Mouse (Mus musculus) liver, postnatal 0 days (tissue): ENCODE measurements around the gene Cbl. TPM values are rescaled to one million over a fixed set of nuclear protein-coding genes. Genes with fewer than 3 reads are reported as not detected.

Experiments
- ATAC-seq: fragments of 200-750 bp; cut with Nextera tagmentation; 2 replicates; pipeline ENCODE4 v1.8.0; 2017; ENCODE audit warnings: mild to moderate bottlenecking, moderate library complexity
- DNase-seq: peaks from one replicate; pipeline ENCODE4 v3.0.0-alpha.2; 2016
- H3K27ac ChIP-seq: fragments of 300-500 bp; sonication (generic); 2 replicates; pipeline ENCODE4 v1.5.1; 2014; ENCODE audit warnings: antibody characterized with exemption, moderate library complexity, mild to moderate bottlenecking, low read depth
- H3K27me3 ChIP-seq: fragments of 300-500 bp; sonication (generic); 2 replicates; pipeline ENCODE4 v1.6.1; 2014; ENCODE audit warnings: low read length, control low read depth, mixed read lengths; ENCODE audit not compliant: insufficient read depth
- H3K36me3 ChIP-seq: fragments of 300-500 bp; sonication (generic); replicated peaks from 2 replicates; pipeline ENCODE4 v1.6.1; 2014; ENCODE audit warnings: mild to moderate bottlenecking, control low read depth, low read length, moderate library complexity, mixed read lengths; ENCODE audit not compliant: insufficient read depth
- H3K4me1 ChIP-seq: fragments of 300-500 bp; sonication (generic); 2 replicates; pipeline ENCODE4 v1.6.1; 2014; ENCODE audit warnings: antibody characterized with exemption, mild to moderate bottlenecking, control low read depth; ENCODE audit not compliant: insufficient read depth
- H3K4me2 ChIP-seq: fragments of 300-500 bp; sonication (generic); 2 replicates; pipeline ENCODE4 v1.6.1; 2014; ENCODE audit warnings: low read depth, mild to moderate bottlenecking, low read length, moderate library complexity, mixed read lengths
- H3K4me3 ChIP-seq: fragments of 300-500 bp; sonication (generic); 2 replicates; pipeline ENCODE4 v1.5.1; 2014; ENCODE audit warnings: low read depth, low read length
- H3K9ac ChIP-seq: fragments of 300-500 bp; sonication (generic); replicated peaks from 2 replicates; pipeline ENCODE4 v1.6.1; 2014; ENCODE audit warnings: mild to moderate bottlenecking, moderate library complexity
- H3K9me3 ChIP-seq: fragments of 300-500 bp; sonication (generic); 2 replicates; pipeline ENCODE4 v1.6.1; 2016; ENCODE audit warnings: mild to moderate bottlenecking, control low read depth, low read length, mixed read lengths
- CTCF ChIP-seq: sonication (generic); IDR thresholded peaks from 2 replicates; pipeline ENCODE4 v1.5.1; 2016; ENCODE audit warnings: antibody characterized with exemption, low read depth
- EP300 ChIP-seq: IDR thresholded peaks from 2 replicates; pipeline ENCODE4 v1.6.1; 2016; ENCODE audit warnings: antibody characterized with exemption, low read depth, mild to moderate bottlenecking
- WGBS: fragments of 180-500 bp; shearing (Covaris S2); extraction: QIAGEN DNeasy Blood & Tissue Kit; methylation state at CpG from one replicate; pipeline ENCODE4 v1.1.7; 2014; ENCODE audit not compliant: insufficient replicate concordance; 5-methylcytosine and 5-hydroxymethylcytosine counted together
- polyA plus RNA-seq: library from polyadenylated mRNA; unstranded; fragments of >200 nt; fragmentation: Nextera tagmentation; extraction: Ambion mirVana; gene quantifications from 2 replicates; pipeline ENCODE4 v1.2.1, GENCODE M21; 2015

The Cbl gene
- polyA plus RNA-seq, 1 experiment from 2014 or later: 4.0 TPM

DNA sequence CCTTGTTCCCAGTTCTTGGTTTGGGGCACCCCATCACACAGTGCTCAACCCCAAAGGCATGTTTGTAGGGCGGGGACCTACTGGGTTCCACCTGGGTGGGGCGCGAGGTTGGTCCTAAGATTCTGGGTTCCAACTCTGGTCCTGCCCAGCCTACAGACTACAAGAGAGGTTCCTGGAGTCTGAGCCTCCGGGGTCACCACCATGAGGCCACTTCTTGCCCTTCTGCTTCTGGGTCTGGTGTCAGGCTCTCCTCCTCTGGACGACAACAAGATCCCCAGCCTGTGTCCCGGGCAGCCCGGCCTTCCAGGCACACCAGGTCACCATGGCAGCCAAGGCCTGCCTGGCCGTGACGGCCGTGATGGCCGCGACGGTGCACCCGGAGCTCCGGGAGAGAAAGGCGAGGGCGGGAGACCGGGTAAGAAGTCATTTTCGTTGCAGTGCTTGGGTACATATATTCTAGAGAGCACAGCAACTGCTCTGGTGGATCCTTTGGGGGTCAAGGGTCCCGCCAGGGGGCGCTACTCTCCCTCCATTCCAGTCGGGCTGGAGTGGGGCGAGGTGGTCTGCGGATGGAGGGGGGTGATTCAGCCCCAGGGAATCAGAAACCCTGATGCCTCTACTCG lies 126.2 kb downstream of the Cbl start:
- ATAC-seq (no peak), DNase-seq (peak; percentile 52)
- TF ChIP-seq CTCF: peak; percentile 51
- TF ChIP-seq EP300: no peak
- WGBS: 75% methylated on average over 25 of the region's 25 CpGs
- Histone ChIP-seq H3K27ac (peak overlapping the region; percentile 18; the same call in 1 of the 2 replicates), H3K9ac (no peak overlapping the region; the same call in 1 of the 2 replicates), H3K36me3 (peaks cover 14% of the 10 kb centered on the region), H3K4me3 (no peak overlapping the region), H3K9me3 (no peaks in the 10 kb centered on the region), H3K4me1 (peaks cover 20% of the 10 kb centered on the region), H3K27me3 (no peaks in the 10 kb centered on the region), H3K4me2 (no peak overlapping the region)

- WGBS: 76% methylated on average over 8 of the region's 8 CpGs
- H3K4me2 ChIP-seq: no peak within 1 kb of the TSS
- no peaks in the 10 kb centered on the region for H3K9me3 ChIP-seq
- no peak within 1 kb of the TSS for H3K4me3 ChIP-seq
- H3K4me1 ChIP-seq: peaks cover 20% of the 10 kb centered on the region
- no peak for ATAC-seq
- H3K27me3 ChIP-seq: no peaks in the 10 kb centered on the region
- peak; percentile 47 for DNase-seq
- TF ChIP-seq CTCF: no peak
- TF ChIP-seq EP300: no peak
- peak within 1 kb of the TSS; percentile 18; the same call in 1 of the 2 replicates for H3K27ac ChIP-seq
- peaks cover 14% of the 10 kb centered on the region for H3K36me3 ChIP-seq
- peak within 1 kb of the TSS; percentile 21; the same call in 1 of the 2 replicates for H3K9ac ChIP-seq
Observed at GRCm38 (mm10) chr9:44107110-44107509, 126.7 kb downstream of the Cbl start, which contains the start of gene C1qtnf5. TSS of gene C1qtnf5 (plus strand) at chr9:44107245.

DNA sequence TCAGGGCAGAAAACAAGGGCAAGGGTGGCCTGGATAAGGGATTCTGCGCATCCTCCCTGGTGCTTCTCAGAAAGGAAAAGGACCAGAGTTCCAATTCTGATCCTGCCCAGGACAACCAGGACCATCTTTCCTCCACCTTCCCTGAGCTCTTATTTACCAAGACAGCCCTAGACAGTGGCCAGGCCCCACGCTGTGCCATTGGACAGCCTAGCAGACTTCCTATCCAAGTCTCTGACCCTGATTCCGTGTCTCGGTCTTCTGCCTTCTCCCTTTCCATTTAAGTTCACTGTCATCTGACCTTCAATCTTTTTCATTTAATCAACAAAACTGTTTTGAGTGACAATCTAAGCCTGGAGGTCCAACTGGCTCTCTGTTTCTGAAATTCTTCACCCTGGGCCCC lies 127.3 kb downstream of the Cbl start:
- peaks cover 14% of the 10 kb centered on the region for H3K36me3 ChIP-seq
- H3K27ac ChIP-seq: 0 out of 2 replicates have a peak overlapping the region, but pooled peaks have one; percentile 7
- ATAC-seq (no peak), DNase-seq (no peak)
- H3K4me3 ChIP-seq: no peak overlapping the region
- H3K27me3 ChIP-seq: no peaks in the 10 kb centered on the region
- no peak overlapping the region for H3K4me2 ChIP-seq
- H3K9me3 ChIP-seq: no peaks in the 10 kb centered on the region
- TF ChIP-seq CTCF: no peak
- no peak for TF ChIP-seq EP300
- H3K4me1 ChIP-seq: peaks cover 20% of the 10 kb centered on the region
- H3K9ac ChIP-seq: no peak overlapping the region
- WGBS: 77% methylated on average over 4 of the region's 4 CpGs

GRCm38 (mm10) chr9:44106182-44106581 lies 127.7 kb downstream of the Cbl start:
- Histone ChIP-seq H3K4me3 (no peak overlapping the region), H3K9me3 (no peaks in the 10 kb centered on the region), H3K36me3 (peaks cover 14% of the 10 kb centered on the region), H3K27ac (no peak overlapping the region), H3K4me2 (no peak overlapping the region), H3K9ac (no peak overlapping the region), H3K4me1 (peaks cover 20% of the 10 kb centered on the region), H3K27me3 (no peaks in the 10 kb centered on the region)
- no peak for ATAC-seq
- 93% methylated on average over 5 of the region's 7 CpGs for WGBS
- DNase-seq: no peak
- no peak for TF ChIP-seq EP300
- no peak for TF ChIP-seq CTCF

GRCm38 (mm10) chr9:44105781-44106180 lies 128.1 kb downstream of the Cbl start:
- H3K4me3 ChIP-seq: no peak overlapping the region
- H3K27ac ChIP-seq: peak overlapping the region; percentile 71; the same call in 1 of the 2 replicates
- peaks cover 14% of the 10 kb centered on the region for H3K36me3 ChIP-seq
- no peak overlapping the region for H3K4me2 ChIP-seq
- no peaks in the 10 kb centered on the region for H3K27me3 ChIP-seq
- no peak for TF ChIP-seq EP300
- TF ChIP-seq CTCF: no peak
- peaks cover 20% of the 10 kb centered on the region for H3K4me1 ChIP-seq
- H3K9me3 ChIP-seq: no peaks in the 10 kb centered on the region
- ATAC-seq: no peak
- no peak overlapping the region for H3K9ac ChIP-seq
- DNase-seq: no peak
- 84% methylated on average over 10 of the region's 10 CpGs for WGBS

DNA sequence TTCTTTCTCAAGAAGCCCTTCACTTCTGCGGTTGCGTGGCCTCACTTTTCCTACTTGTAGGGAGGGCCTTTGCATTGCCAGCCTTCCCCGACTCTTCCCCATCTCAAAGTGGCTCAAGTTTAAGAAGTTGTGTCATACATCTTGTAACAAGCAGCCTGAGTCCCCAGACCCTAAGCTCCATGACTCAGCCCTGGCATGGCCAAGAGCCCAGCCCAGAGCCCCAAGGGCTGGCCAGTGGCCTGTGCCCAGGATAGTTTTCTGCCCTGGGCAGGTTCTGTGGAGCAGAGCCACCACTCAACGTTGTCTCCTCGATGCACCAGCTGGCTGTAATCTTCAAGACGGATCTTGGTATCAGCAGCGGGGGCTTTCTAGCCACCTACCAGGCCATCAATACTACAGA lies 129.0 kb downstream of the Cbl start:
- H3K36me3 ChIP-seq: peaks cover 14% of the 10 kb centered on the region
- no peaks in the 10 kb centered on the region for H3K27me3 ChIP-seq
- H3K9me3 ChIP-seq: no peaks in the 10 kb centered on the region
- TF ChIP-seq CTCF: no peak
- no peak for TF ChIP-seq EP300
- DNase-seq: no peak
- WGBS: 79% methylated on average over 7 of the region's 7 CpGs
- no peak overlapping the region for H3K9ac ChIP-seq
- no peak overlapping the region for H3K4me3 ChIP-seq
- peak overlapping the region; percentile 71 for H3K27ac ChIP-seq
- H3K4me2 ChIP-seq: no peak overlapping the region
- H3K4me1 ChIP-seq: peaks cover 13% of the 10 kb centered on the region
- no peak for ATAC-seq
